Mouse (Mus musculus) sigmoid colon, adult 10 weeks (tissue): ENCODE measurements around the gene Nupr1l. TPM values are rescaled to one million over a fixed set of nuclear protein-coding genes. Genes with fewer than 3 reads are reported as not detected.

ENCODE experiments used
- polyA plus RNA-seq: library from polyadenylated mRNA; stranded (reverse); fragments of 350-450 nt; fragmentation: Illumina TruSeq; extraction: RNeasy Lipid Tissue Mini Kit (QIAGEN cat#74804); gene quantifications from one replicate; pipeline ENCODE4 v1.2.3, GENCODE M21; 2014; ENCODE audit warnings: low read depth, low replicate concordance

Nupr1l gene
- polyA plus RNA-seq, result 2.0 TPM

GRCm38 (mm10) chr5:129908242-129908965 is at the start of gene Nupr1l:
Gene Nupr1l (plus strand): TSS chr5:129908540.

GRCm38 (mm10) chr5:129886911-129887636 is 21.3 kb upstream of the Nupr1l start, which contains the start of gene Chchd2:
Gene Chchd2 (minus strand): TSS chr5:129887470.

GRCm38 (mm10) chr5:129895198-129896088 is 12.9 kb upstream of the Nupr1l start, which contains the start of gene Zbed5:
Gene Zbed5 (plus strand): TSS chr5:129895723.

DNA sequence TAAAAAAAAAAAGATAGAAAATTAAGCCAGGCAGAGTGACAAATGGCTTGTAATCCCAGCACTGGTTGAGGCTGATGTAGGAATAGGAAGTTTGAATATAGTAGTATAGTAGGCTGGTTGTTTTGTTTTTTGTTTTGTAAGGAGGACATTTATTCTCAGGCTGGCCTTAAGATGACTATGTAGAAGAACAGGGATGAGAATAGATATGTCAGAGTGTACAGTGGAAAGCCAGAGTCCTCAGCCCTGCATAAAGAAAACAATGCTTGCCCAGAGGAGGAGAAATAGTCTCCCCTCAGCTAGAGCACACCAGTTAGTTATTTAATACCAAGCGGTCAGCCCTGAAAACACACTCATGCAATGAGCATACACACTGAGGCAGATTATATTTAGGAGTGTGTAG is 9.9 kb upstream of the Nupr1l start, which contains the start of gene Phkg1:
Gene Phkg1, minus strand, starts transcription at position 101 of the 400 bp plus-strand sequence.

DNA sequence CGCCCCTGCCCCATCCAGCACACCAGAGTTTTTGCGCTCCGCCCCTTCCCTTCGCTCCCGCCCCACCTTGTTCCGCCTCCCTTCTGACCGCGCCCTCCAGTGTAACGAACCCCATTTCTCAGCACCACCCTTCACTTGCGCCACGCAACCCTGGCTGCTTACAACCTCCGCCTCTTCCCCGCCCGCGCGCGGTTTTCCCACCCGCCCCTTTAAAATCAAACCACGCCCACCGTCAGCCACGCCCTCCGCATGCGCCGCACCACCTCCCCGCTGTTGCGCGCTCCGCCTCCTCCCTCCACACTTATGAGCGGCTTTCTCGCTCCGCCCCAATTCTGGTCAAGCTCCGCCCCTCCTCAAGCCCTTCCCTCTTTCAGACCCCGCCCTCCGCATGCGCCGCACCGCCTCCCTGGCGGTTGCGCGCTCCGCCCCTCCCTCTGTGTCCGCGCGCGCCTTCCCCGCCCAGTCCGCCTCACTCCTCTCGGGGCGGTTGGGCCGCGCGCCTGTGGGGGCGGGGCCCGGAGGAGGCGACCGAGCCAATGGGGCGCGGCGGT is 33.2 kb downstream of the Nupr1l start, which contains the start of gene Vkorc1l1:
Gene Vkorc1l1, plus strand, starts transcription at position 476 of the 551 bp plus-strand sequence.

Other genes with a start within 250 kb of the Nupr1l start
- 4.0 TPM for gene Zfp11, start 238.4 kb upstream of the Nupr1l start, polyA plus RNA-seq
- not detected for gene Sept14, start 200.0 kb upstream of the Nupr1l start, polyA plus RNA-seq
- gene Mrps17, start 193.0 kb upstream of the Nupr1l start, polyA plus RNA-seq, result 62.1 TPM
- 85.1 TPM for gene Nipsnap2, start 183.5 kb upstream of the Nupr1l start, polyA plus RNA-seq
- 3.7 TPM for gene Psph, start 121.1 kb upstream of the Nupr1l start, polyA plus RNA-seq
- 1.6 TPM for gene Sumf2, start 61.6 kb upstream of the Nupr1l start, polyA plus RNA-seq
- gene Chchd2, start 21.1 kb upstream of the Nupr1l start, polyA plus RNA-seq, result 446 TPM
- gene Zbed5, start 12.8 kb upstream of the Nupr1l start, polyA plus RNA-seq, result 1.4 TPM
- 0.35 TPM for gene Phkg1, start 10.0 kb upstream of the Nupr1l start, polyA plus RNA-seq
- 76.9 TPM for gene Vkorc1l1, start 33.4 kb downstream of the Nupr1l start, polyA plus RNA-seq
- 17.4 TPM for gene Gusb, start 94.5 kb downstream of the Nupr1l start, polyA plus RNA-seq
- gene Asl, start 120.7 kb downstream of the Nupr1l start, polyA plus RNA-seq, result 1.8 TPM
- 11.4 TPM for gene Crcp, start 120.8 kb downstream of the Nupr1l start, polyA plus RNA-seq
- 13.4 TPM for gene Tpst1, start 164.8 kb downstream of the Nupr1l start, polyA plus RNA-seq
- gene Kctd7, start 236.3 kb downstream of the Nupr1l start, polyA plus RNA-seq, result 1.8 TPM